Mouse (Mus musculus) neural tube, embryonic 12.5 days (tissue): Measurements from ENCODE around the gene Cldn18. TPM values are rescaled to one million over a fixed set of nuclear protein-coding genes. Genes with fewer than 3 reads are reported as not detected.

ENCODE experiments used
- ATAC-seq: fragments of 200-750 bp; cut with Nextera tagmentation; 2 replicates; pipeline ENCODE4 v1.8.0; 2017; ENCODE audit warnings: low read depth, mild to moderate bottlenecking, moderate TSS enrichment, moderate library complexity; ENCODE audit not compliant: low FRiP score
- H3K27ac ChIP-seq: fragments of 300-500 bp; sonication (generic); 2 replicates; pipeline ENCODE4 v1.5.1; 2016
- H3K27me3 ChIP-seq: fragments of 300-500 bp; sonication (generic); replicated peaks from 2 replicates; pipeline ENCODE4 v1.6.1; 2016; ENCODE audit warnings: mild to moderate bottlenecking
- H3K36me3 ChIP-seq: fragments of 300-500 bp; sonication (generic); 2 replicates; pipeline ENCODE4 v1.6.1; 2016; ENCODE audit warnings: mild to moderate bottlenecking
- H3K4me1 ChIP-seq: fragments of 300-500 bp; sonication (generic); 2 replicates; pipeline ENCODE4 v1.6.1; 2016
- H3K4me2 ChIP-seq: fragments of 300-500 bp; sonication (generic); replicated peaks from 2 replicates; pipeline ENCODE4 v1.6.1; 2016; ENCODE audit warnings: mild to moderate bottlenecking
- H3K4me3 ChIP-seq: fragments of 300-500 bp; sonication (generic); 2 replicates; pipeline ENCODE4 v1.5.1; 2016
- H3K9ac ChIP-seq: fragments of 300-500 bp; sonication (generic); 2 replicates; pipeline ENCODE4 v1.6.1; 2016; ENCODE audit warnings: mild to moderate bottlenecking
- H3K9me3 ChIP-seq: fragments of 300-500 bp; sonication (generic); 2 replicates; pipeline ENCODE4 v1.6.1; 2016; ENCODE audit warnings: mild to moderate bottlenecking
- WGBS: fragments of 180-500 bp; shearing (Covaris S2); methylation state at CpG from one replicate; pipeline ENCODE4 v1.1.7; 2016; 5-methylcytosine and 5-hydroxymethylcytosine counted together
- polyA plus RNA-seq: library from polyadenylated mRNA; unstranded; fragments of >200 nt; fragmentation: Nextera tagmentation; extraction: Ambion mirVana; gene quantifications from 2 replicates; pipeline ENCODE4 v1.2.1, GENCODE M21; 2016

The Cldn18 gene
- polyA plus RNA-seq = not detected in 2 replicates

DNA sequence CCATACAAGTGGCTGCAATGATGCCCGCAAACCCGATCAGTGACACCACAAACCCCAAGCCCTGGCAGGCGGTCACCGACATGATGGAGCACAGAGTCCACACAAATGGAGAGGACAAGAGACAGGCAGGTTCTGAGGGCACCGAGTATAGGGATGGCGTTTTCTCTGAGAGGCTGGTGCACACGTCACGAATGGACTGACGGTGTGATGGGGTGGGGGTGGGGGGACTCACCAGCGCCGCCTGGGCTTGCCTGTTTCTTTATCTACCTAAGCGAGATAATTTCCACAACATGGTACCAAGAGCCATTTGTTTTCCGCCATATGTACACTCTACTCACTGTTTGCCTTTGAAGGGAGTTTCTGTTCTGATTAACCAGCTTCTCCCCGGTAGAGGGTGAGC, at the start of gene Cldn18:
TSS of gene Cldn18 (minus strand) at position 134 of the 400 bp plus-strand sequence.
- 90% methylated on average over 14 of the region's 14 CpGs for WGBS
- Histone ChIP-seq H3K36me3 (no peaks in the 10 kb centered on the region), H3K27ac (no peak within 1 kb of the TSS), H3K4me1 (no peaks in the 10 kb centered on the region), H3K27me3 (no peaks in the 10 kb centered on the region), H3K4me3 (no peak within 1 kb of the TSS), H3K4me2 (no peak within 1 kb of the TSS), H3K9me3 (no peaks in the 10 kb centered on the region), H3K9ac (no peak within 1 kb of the TSS)
- no peak for ATAC-seq

DNA sequence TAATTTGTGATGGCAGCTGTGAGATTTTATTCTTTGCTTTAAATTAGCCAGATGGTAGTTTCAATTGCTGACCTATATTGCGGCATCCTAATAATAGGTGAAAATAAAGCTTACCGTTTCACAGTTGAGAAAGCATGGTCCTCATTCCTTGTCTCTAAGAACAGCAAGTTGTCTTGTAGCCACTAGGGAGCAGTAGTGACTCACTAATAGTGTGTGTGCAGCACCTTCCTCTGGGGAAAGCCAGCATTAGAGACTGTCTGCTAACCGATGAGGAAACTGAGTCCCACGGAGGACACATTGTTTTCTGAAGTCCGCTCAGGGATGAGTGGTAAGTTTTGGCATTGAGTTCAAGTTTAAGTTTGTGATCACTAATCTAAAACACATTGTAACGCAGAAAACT, 46.5 kb upstream of the Cldn18 start:
- no peak for ATAC-seq
- no peaks in the 10 kb centered on the region for H3K27me3 ChIP-seq
- H3K36me3 ChIP-seq = no peaks in the 10 kb centered on the region
- H3K9me3 ChIP-seq = no peaks in the 10 kb centered on the region
- no peak overlapping the region for H3K27ac ChIP-seq
- no peak overlapping the region for H3K9ac ChIP-seq
- no peak overlapping the region for H3K4me3 ChIP-seq
- WGBS = 58% methylated on average over 6 of the region's 6 CpGs
- no peak overlapping the region for H3K4me2 ChIP-seq
- no peaks in the 10 kb centered on the region for H3K4me1 ChIP-seq

DNA sequence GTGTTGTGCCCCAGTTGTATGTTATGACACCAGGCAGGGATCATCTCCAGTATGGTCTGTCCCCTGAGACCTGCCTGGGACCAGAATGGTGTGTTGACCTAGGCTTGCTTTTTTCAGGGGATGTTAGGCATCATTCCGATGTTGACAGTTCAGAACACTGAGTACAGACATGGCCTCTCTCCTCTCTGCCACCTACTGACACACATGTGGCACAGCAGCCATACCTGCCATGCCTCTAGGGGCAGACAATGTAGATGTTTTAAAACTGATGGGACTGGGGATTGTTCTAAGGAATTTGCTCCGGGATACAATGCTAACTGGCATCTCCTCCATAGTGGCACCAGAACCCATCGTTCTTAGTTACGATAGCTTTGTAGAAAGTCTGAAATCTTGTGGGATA, 33.2 kb upstream of the Cldn18 start:
- no peaks in the 10 kb centered on the region for H3K9me3 ChIP-seq
- H3K4me3 ChIP-seq = no peak overlapping the region
- no peak overlapping the region for H3K4me2 ChIP-seq
- ATAC-seq = no peak
- no peaks in the 10 kb centered on the region for H3K27me3 ChIP-seq
- 86% methylated on average over 4 of the region's 4 CpGs for WGBS
- H3K9ac ChIP-seq = no peak overlapping the region
- H3K36me3 ChIP-seq = no peaks in the 10 kb centered on the region
- H3K4me1 ChIP-seq = no peaks in the 10 kb centered on the region
- no peak overlapping the region for H3K27ac ChIP-seq

DNA sequence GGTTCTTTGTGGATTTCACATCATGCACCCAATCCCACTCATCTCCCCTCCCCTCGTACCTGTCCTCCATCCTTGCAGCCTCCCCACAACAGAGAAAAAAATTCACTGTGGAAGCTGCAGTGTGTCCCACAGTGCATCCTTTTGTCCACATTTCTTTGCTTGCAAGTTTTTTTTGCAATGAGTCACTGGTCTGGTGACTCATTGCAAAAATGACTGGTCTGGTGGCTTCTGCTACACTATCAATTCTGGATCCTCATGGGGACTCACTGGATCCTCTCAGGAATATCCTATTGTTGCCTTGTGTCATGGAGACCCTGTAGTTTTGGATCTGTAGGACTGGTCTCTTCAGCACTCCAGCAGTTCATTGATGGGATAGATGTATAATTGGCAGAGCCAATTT, 31.2 kb upstream of the Cldn18 start:
- Histone ChIP-seq H3K27ac (no peak overlapping the region), H3K4me1 (peaks cover 3% of the 10 kb centered on the region; the same call in 1 of the 2 replicates), H3K4me2 (no peak overlapping the region), H3K9ac (no peak overlapping the region), H3K27me3 (no peaks in the 10 kb centered on the region), H3K36me3 (no peaks in the 10 kb centered on the region), H3K4me3 (no peak overlapping the region), H3K9me3 (no peaks in the 10 kb centered on the region)
- ATAC-seq = no peak
- 90% methylated on average over 1 of the region's 1 CpGs for WGBS

DNA sequence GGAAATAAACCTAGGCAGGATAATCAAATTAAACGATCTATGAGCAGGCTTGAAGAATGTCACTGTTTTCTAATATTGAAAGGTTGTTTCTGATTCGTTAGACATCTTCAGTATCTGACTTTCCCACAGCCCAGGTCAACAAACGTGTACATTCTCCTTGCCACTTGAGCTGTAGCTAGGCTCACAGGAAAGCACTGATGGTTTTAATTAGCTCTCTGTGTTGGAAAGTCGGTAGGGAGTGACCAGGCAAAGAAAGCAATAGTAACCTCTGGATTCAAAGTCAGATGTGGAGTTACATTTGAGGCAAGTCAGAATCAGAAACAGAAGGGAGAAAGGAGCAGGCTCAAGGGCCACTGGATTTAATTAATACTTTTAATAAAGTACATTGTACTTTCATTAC, 30.7 kb upstream of the Cldn18 start:
- H3K36me3 ChIP-seq = no peaks in the 10 kb centered on the region

DNA sequence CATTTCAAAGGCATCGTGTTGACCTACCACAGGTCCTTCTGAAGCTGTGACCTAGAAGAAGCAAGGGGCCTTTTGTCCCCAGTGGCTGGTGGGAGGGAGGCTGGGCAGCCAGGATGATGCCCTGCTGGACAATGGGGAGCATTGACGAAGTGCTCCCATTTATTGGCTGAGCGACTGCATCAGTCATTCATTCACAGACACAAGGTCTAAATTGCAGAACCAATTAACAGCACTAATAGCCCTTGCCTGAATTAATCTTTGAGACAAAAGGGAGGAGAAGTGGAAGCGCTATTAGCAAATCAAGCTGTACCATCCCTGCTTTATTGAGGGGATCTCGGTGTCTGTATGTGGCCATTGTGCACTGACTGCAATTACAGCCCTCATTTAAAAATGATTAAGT, 27.5 kb upstream of the Cldn18 start:
- WGBS = 22% methylated on average over 5 of the region's 5 CpGs
- H3K4me2 ChIP-seq = no peak overlapping the region
- peak; percentile 50 for ATAC-seq

More for the DNA sequence above, 30.7 kb upstream of the Cldn18 start:
- H3K4me1 ChIP-seq = peaks cover 3% of the 10 kb centered on the region; the same call in 1 of the 2 replicates
- H3K27me3 ChIP-seq = no peaks in the 10 kb centered on the region
- H3K4me3 ChIP-seq = no peak overlapping the region
- H3K9me3 ChIP-seq = no peaks in the 10 kb centered on the region
- no peak overlapping the region for H3K27ac ChIP-seq
- 69% methylated on average over 4 of the region's 4 CpGs for WGBS
- no peak for ATAC-seq
- no peak overlapping the region for H3K9ac ChIP-seq
- H3K4me2 ChIP-seq = no peak overlapping the region

DNA sequence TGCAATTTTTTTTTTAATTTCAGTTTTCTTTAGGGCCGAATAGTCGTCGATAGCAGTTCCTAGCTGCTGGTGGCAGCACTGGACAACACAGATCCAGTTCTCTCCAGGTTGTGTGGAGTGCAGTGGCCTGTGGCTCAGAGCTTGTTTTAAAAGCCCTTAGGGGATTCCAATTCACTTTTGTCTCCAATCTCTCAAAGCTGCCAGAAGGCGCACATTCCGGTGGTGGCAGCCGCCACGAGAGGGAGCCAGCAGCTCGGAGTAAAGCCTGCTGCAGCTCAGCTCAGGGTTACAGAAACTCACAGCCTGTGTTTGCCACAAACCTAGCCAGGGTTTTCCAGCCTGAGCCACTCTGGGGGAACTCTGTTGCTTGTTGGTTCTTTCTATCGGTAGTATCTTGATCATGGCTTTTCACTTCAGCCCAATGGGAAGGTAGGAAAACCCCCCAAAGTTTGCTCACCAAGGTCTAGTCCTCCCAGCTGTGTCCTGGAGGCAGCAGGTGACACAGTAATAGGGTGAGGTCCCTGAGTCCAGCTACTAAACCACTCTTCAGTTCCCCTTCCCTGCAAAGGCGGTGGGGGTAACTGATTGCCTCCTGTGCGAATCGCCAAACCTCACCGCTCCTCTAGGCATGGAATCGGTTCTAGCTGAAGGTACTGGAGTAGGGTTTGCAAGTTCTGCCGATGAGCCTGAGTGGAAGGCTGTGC, 13.0 kb upstream of the Cldn18 start:
- Histone ChIP-seq H3K4me3 (no peak overlapping the region), H3K27me3 (no peaks in the 10 kb centered on the region), H3K27ac (no peak overlapping the region), H3K36me3 (no peaks in the 10 kb centered on the region), H3K9ac (no peak overlapping the region), H3K4me2 (no peak overlapping the region), H3K9me3 (peaks cover 2% of the 10 kb centered on the region; the same call in 1 of the 2 replicates), H3K4me1 (no peaks in the 10 kb centered on the region)
- WGBS = 39% methylated on average over 15 of the region's 15 CpGs
- peak; percentile 58 for ATAC-seq

More for the DNA sequence above, 27.5 kb upstream of the Cldn18 start:
- Histone ChIP-seq H3K9me3 (no peaks in the 10 kb centered on the region), H3K9ac (no peak overlapping the region), H3K36me3 (no peaks in the 10 kb centered on the region), H3K27me3 (no peaks in the 10 kb centered on the region), H3K4me3 (no peak overlapping the region), H3K4me1 (peaks cover 3% of the 10 kb centered on the region; the same call in 1 of the 2 replicates), H3K27ac (no peak overlapping the region)

DNA sequence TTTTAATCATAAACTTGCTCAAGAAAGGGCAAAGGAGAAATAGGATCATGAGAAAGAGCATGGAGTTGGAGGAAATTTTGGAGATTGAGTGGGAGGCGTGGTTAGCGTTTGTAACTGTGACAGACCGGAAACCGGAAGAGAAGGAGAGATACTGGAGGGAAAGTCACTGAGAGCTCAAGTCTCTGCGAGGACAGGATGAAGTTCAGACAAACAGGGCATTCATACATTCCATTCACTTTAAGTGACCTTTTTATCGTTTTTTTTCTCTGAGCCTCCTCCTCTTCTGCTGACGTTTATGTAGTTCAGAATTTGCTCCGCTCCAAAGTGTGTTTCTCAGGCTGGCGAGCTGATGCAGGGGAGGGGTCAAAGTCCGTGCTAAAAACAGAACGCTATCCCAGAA, 10.8 kb upstream of the Cldn18 start:
- H3K4me1 ChIP-seq = no peaks in the 10 kb centered on the region
- H3K27me3 ChIP-seq = no peaks in the 10 kb centered on the region
- no peak overlapping the region for H3K9ac ChIP-seq
- no peaks in the 10 kb centered on the region for H3K9me3 ChIP-seq
- H3K36me3 ChIP-seq = no peaks in the 10 kb centered on the region
- no peak overlapping the region for H3K4me2 ChIP-seq
- 68% methylated on average over 11 of the region's 11 CpGs for WGBS
- no peak overlapping the region for H3K4me3 ChIP-seq
- ATAC-seq = no peak
- no peak overlapping the region for H3K27ac ChIP-seq

DNA sequence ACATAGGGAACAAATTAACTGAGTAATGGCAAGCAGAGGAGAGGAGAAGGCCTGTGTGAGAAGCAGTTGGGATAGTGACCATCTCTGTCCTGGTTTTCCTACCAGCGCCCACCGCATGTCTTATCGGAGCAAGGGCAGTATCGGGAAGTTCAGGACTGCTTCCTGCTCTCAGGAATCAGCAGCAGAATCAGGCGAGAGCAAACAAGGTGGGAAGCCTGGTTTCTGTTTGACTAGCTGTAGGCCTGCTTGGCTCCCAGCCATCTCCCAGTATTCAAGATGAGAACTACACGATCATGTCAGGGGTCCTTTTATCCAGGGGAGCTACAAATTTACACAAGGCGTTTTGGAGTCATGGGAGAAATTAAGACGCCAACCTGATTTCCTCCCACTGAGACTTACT, 8.2 kb upstream of the Cldn18 start:
- no peak overlapping the region for H3K4me3 ChIP-seq
- no peaks in the 10 kb centered on the region for H3K27me3 ChIP-seq
- H3K9ac ChIP-seq = no peak overlapping the region
- H3K27ac ChIP-seq = no peak overlapping the region
- H3K4me2 ChIP-seq = no peak overlapping the region
- no peak for ATAC-seq
- no peaks in the 10 kb centered on the region for H3K4me1 ChIP-seq
- no peaks in the 10 kb centered on the region for H3K36me3 ChIP-seq
- no peaks in the 10 kb centered on the region for H3K9me3 ChIP-seq
- WGBS = 87% methylated on average over 8 of the region's 8 CpGs

DNA sequence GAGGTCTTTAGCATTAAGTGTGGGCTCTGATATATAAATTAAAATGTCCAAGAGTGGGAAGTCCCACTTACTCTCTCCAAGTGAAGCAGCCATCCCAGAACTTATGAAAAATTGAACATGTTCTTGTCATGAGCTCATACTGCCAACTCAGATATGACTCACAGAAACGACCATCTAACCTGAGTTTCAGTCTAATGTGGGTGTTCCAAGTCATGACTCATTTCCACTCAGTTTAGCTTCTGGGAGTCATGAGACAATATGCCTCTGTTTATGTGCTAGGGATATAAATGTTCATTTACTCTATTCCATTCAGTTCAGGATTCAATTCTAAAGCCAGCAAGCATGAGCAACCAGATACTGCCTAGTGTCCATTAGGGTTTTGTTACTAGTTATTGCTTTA, 2.9 kb upstream of the Cldn18 start:
- Histone ChIP-seq H3K36me3 (no peaks in the 10 kb centered on the region), H3K27me3 (no peaks in the 10 kb centered on the region), H3K4me3 (no peak overlapping the region), H3K9ac (no peak overlapping the region), H3K27ac (no peak overlapping the region), H3K9me3 (no peaks in the 10 kb centered on the region), H3K4me2 (no peak overlapping the region), H3K4me1 (no peaks in the 10 kb centered on the region)
- no peak for ATAC-seq
- WGBS = 60% methylated on average over 1 of the region's 1 CpGs

DNA sequence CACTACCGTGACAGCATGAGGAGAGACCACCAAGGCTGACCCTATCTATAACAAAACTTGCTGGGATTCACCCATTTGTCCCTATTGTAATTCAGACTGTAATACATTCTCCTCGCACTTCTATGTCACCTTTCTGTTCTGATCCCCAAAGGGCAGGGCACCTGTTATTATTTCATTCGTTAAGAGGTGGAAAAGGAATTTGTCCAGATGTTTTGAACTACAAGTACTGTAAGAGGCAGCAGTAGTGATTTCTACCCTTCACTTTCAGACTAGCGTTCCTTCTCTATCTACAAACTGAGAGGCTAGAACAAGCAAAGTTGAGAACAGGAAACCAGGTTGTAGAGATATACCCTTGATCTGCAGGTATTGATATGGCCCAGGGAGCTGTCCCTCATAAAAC, 6.8 kb downstream of the Cldn18 start:
- H3K27me3 ChIP-seq = no peaks in the 10 kb centered on the region
- no peak overlapping the region for H3K4me2 ChIP-seq
- no peaks in the 10 kb centered on the region for H3K36me3 ChIP-seq
- no peak overlapping the region for H3K9ac ChIP-seq
- WGBS = 89% methylated on average over 4 of the region's 4 CpGs
- no peak overlapping the region for H3K4me3 ChIP-seq
- H3K9me3 ChIP-seq = no peaks in the 10 kb centered on the region
- no peaks in the 10 kb centered on the region for H3K4me1 ChIP-seq
- H3K27ac ChIP-seq = no peak overlapping the region
- no peak for ATAC-seq

DNA sequence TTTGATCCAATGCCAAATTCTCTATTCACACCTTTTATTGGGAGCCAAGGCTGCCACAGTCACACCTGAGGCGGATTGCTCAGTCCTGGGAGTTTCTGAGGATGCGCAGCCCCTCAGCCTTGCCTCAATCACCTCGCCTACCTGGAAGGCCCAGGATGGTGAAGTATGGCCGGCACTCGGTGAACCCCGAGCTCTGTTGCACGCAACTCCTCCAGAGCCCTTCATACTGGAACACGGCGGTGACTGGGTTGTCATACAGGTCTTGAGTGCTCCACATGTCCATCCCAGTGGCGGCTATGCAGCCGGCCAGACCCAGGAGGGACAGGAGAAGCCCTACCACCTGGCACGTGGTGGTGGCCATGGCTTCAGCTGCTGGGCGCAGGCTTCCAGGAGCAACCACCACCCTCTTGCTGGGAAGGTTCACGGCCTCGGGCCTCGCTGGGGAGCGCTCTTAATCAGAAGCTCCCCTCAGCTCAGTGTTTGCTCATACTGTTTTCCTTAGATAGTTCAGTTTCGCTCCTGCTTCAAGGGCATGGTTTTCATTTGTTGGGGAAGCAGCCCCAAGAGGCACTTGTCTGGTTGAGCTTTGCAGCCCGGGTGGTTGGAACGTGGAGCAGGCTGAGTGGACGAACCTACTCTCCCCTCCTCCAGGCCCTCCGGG, 7.3 kb downstream of the Cldn18 start:
- H3K36me3 ChIP-seq = no peaks in the 10 kb centered on the region
- no peaks in the 10 kb centered on the region for H3K27me3 ChIP-seq
- H3K9me3 ChIP-seq = no peaks in the 10 kb centered on the region
- WGBS = 89% methylated on average over 22 of the region's 22 CpGs
- no peaks in the 10 kb centered on the region for H3K4me1 ChIP-seq
- no peak overlapping the region for H3K4me2 ChIP-seq
- H3K9ac ChIP-seq = no peak overlapping the region
- no peak for ATAC-seq
- no peak overlapping the region for H3K4me3 ChIP-seq
- H3K27ac ChIP-seq = no peak overlapping the region
